Mouse (Mus musculus) small intestine, adult 2 months (tissue): ENCODE data around the gene Klhl10. TPM values are rescaled to one million over a fixed set of nuclear protein-coding genes. Genes with fewer than 3 reads are reported as not detected.

Experiments
- H3K27ac ChIP-seq: fragments of 200-500 bp; 2 replicates; pipeline ENCODE4 v1.5.1; 2012; ENCODE audit warnings: low read depth, low read length, control low read depth, inconsistent platforms; ENCODE audit not compliant: insufficient read depth
- H3K27me3 ChIP-seq: fragments of 200-500 bp; 2 replicates; pipeline ENCODE4 v1.6.1; 2012; ENCODE audit warnings: mild to moderate bottlenecking, moderate library complexity, low read length, inconsistent platforms; ENCODE audit not compliant: control insufficient read depth, insufficient read depth
- H3K36me3 ChIP-seq: fragments of 200-500 bp; 2 replicates; pipeline ENCODE4 v1.6.1; 2012; ENCODE audit warnings: mild to moderate bottlenecking, low read length, control low read depth, inconsistent platforms; ENCODE audit not compliant: control insufficient read depth, insufficient read depth
- H3K4me1 ChIP-seq: fragments of 200-500 bp; 2 replicates; pipeline ENCODE4 v1.6.1; 2012; ENCODE audit warnings: low read length, inconsistent platforms, mixed read lengths; ENCODE audit not compliant: control insufficient read depth, insufficient read depth, insufficient read length
- H3K4me3 ChIP-seq: fragments of 200-500 bp; 2 replicates; pipeline ENCODE4 v1.5.1; 2012; ENCODE audit warnings: low read depth, mild to moderate bottlenecking, control low read depth, inconsistent platforms, low read length, moderate library complexity
- CTCF ChIP-seq: fragments of 200-500 bp; IDR thresholded peaks from 2 replicates; pipeline ENCODE4 v1.5.1; 2012; ENCODE audit warnings: low read depth, mild to moderate bottlenecking, control low read depth, inconsistent platforms, low read length, moderate library complexity, mixed read lengths; ENCODE audit not compliant: insufficient replicate concordance, insufficient read length; ENCODE audit errors: extremely low read depth
- POLR2A ChIP-seq: fragments of 200-500 bp; IDR thresholded peaks from 2 replicates; pipeline ENCODE4 v1.6.1; 2012; ENCODE audit warnings: low read depth, mild to moderate bottlenecking, control low read depth, inconsistent platforms, low read length, moderate library complexity
- WGBS: fragments of 180-500 bp; shearing (Covaris S2); methylation state at CpG from one replicate; pipeline ENCODE4 v1.1.7; 2018; 5-methylcytosine and 5-hydroxymethylcytosine counted together
- polyA plus RNA-seq: library from polyadenylated mRNA; depleted of rRNA; stranded (reverse); fragments of >200 nt; gene quantifications from 2 replicates; pipeline ENCODE4 v1.2.3, GENCODE M21; 2012

The Klhl10 gene
- polyA plus RNA-seq, 1 experiment: not detected

DNA sequence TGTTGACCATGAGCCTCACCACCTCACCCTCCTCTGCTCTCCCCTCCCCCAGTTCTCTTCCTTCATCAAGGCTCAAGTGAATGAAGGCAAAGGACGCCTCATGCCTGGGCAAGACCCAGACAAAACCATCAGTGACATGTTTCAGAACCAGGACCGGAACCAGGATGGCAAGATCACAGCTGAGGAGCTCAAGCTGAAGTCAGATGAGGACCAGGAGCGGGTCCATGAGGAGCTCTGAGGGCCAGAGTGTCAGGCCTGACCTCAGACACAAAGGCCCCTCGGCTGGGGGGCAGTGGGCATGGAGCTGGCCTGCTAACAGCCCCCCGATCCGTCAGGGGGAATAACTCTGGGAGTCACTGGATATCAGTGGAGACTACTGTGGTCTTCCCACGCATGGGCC lies 17.9 kb upstream of the Klhl10 start:
- no peaks in the 10 kb centered on the region for H3K36me3 ChIP-seq
- WGBS: 89% methylated on average over 7 of the region's 7 CpGs

DNA sequence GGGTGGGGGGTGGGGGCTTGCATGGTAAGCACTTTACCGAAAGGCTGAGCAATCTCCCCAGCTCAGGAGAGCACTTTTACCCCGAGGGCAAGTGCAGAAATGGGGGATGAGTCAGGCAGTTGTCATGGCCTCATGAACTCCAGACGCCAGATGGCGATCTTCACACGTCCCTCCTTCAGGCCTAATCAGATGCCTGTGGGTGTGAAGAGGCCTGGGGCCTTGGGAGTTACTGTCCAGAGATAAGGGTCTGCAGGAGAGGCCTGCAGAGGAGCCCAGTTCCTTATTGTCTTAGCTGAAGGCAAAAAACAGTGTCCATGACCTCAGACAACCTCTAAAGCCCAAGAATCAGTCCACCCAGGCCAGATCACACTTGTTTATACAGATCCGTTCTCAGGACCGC lies 15.9 kb upstream of the Klhl10 start:
- Histone ChIP-seq H3K27me3 (no peaks in the 10 kb centered on the region), H3K36me3 (no peaks in the 10 kb centered on the region), H3K4me3 (no peak overlapping the region), H3K27ac (no peak overlapping the region), H3K4me1 (no peaks in the 10 kb centered on the region; the same call in 1 of the 2 replicates)
- TF ChIP-seq POLR2A (no peak), CTCF (peak; percentile 63; the same call in 1 of the 2 replicates)
- 33% methylated on average over 7 of the region's 7 CpGs for WGBS

More for the DNA sequence above, 17.9 kb upstream of the Klhl10 start:
- no peaks in the 10 kb centered on the region; the same call in 1 of the 2 replicates for H3K4me1 ChIP-seq
- TF ChIP-seq CTCF (no peak), POLR2A (no peak)
- no peaks in the 10 kb centered on the region for H3K27me3 ChIP-seq
- no peak overlapping the region for H3K27ac ChIP-seq
- no peak overlapping the region for H3K4me3 ChIP-seq

DNA sequence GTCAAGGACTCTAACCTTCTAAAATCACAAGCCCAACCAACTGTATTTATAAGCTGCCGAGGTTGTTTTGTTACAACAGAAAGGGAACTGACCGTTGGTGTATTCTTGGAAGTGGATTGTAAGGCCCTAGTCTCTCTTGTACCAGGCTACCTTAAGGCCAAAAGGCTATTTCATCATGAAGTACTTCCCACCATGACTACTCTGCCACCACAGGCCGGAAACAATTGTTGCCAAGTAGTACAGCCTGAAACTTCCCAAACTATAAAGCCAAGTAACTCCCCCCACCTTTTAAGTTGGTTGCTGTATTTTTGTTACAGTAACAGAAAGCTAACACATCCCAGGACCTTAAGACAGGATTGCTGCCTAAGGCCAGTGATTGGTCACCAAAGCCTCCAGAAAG lies 14.9 kb upstream of the Klhl10 start:
- no peak overlapping the region for H3K27ac ChIP-seq
- no peaks in the 10 kb centered on the region for H3K27me3 ChIP-seq
- no peak overlapping the region for H3K4me3 ChIP-seq
- no peaks in the 10 kb centered on the region for H3K36me3 ChIP-seq
- TF ChIP-seq CTCF (no peak), POLR2A (no peak)
- H3K4me1 ChIP-seq: no peaks in the 10 kb centered on the region; the same call in 1 of the 2 replicates
- 78% methylated on average over 3 of the region's 3 CpGs for WGBS

DNA sequence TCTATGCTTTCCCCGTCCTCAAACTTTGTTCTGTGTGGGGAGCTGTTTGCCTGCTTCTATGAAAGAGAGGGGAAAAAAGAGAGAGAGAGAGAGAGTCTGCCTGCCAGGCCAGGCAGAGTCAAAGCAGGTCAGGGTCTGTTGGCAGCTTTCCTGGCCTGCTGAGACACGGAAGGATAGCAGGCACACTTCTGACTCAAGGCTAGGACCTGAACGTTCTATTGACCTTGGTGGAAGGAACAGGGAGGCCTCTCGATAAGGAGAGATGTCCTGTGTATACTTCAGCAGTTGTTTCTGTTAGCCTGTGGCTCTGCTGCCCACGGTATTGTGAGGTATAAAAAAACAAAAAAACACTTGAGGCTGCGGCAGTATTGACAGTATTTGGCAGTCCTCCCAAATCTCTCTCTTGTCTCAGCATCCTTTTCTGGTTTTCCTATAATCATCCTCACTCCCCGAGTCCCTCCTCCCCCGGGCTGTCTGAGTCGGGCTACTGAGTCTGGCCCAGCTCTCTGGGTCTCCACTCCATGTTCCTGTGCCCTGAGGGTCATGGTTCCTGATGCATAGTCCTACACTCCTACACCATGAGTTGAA lies 13.0 kb upstream of the Klhl10 start:
- 56% methylated on average over 9 of the region's 9 CpGs for WGBS
- Histone ChIP-seq H3K27me3 (no peaks in the 10 kb centered on the region), H3K4me3 (no peak overlapping the region), H3K4me1 (no peaks in the 10 kb centered on the region; the same call in 1 of the 2 replicates), H3K27ac (no peak overlapping the region), H3K36me3 (no peaks in the 10 kb centered on the region)
- no peak for TF ChIP-seq CTCF
- TF ChIP-seq POLR2A: no peak

DNA sequence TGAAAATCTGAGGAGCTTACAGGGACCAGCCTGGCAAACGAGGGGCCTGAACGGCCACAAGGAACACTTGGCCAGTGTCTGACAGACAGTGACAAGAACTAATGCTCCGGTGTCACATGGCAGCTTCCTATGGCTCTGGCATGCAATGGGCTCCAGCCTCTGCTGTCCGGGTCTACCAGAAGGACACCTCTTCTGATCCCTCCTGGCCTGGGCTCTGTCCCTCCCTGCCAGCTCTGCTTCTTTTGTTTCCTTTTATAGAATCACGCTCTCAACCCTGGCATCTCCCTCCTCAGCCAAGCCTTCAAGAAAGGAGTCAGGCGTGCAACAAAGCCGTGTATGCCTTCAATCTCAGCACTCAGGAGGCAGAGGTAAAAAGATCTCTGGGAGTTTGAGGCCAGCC lies 11.7 kb upstream of the Klhl10 start:
- Histone ChIP-seq H3K36me3 (no peaks in the 10 kb centered on the region), H3K27ac (peak overlapping the region; percentile 12), H3K4me3 (no peak overlapping the region), H3K27me3 (no peaks in the 10 kb centered on the region), H3K4me1 (no peaks in the 10 kb centered on the region; the same call in 1 of the 2 replicates)
- TF ChIP-seq POLR2A (no peak), CTCF (no peak)
- 87% methylated on average over 7 of the region's 7 CpGs for WGBS

DNA sequence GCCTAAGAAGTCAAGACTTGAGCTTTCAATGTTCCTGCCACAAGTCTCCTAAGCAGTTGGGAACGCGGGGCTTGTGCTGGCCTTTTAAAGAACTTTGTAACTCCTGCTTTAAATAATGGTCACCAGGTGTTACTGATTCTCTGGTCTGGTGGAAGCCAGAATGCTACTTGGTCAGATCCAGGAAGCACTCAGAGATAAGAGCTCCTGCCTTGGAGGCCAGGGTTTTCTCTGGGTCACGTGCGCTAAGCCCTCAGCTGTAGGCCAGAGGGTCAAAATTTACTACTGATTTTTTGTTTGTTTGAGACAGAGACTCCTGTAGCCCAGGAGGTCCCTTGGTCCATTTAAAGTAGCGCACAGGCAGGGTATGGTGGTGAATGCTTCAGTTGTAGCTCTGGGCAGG lies 9.7 kb upstream of the Klhl10 start:
- H3K4me3 ChIP-seq: no peak overlapping the region
- no peaks in the 10 kb centered on the region for H3K36me3 ChIP-seq
- no peaks in the 10 kb centered on the region for H3K27me3 ChIP-seq
- H3K27ac ChIP-seq: no peak overlapping the region
- no peaks in the 10 kb centered on the region for H3K4me1 ChIP-seq
- 87% methylated on average over 5 of the region's 5 CpGs for WGBS
- TF ChIP-seq CTCF: no peak
- no peak for TF ChIP-seq POLR2A

DNA sequence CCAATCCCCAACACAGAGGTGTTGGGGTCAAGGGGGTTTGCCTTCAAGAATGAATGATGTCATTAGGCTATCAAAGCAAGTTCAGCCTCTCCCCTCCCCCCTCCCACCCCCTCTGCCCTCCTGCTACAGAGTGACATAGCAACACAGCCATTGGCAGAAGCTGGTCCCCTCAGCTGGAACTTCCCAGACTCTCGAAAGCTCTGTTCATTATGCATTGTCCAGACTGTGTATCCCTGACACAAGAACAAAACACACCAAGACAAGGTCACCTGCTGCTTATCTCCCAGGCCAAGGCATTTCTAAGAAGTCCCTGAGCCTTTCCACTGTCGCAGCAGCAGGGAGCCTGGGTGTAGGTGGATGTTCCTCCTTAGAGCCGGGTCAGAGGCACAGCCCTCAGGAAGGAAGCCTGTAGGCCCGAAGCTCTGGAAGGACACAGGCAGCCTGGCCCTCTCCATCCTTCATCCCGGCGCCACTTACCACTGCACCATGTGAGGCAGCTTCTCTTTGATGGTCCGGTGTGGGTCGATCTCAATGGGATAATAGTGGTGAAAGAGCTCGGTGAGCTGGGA lies 6.0 kb upstream of the Klhl10 start:
- WGBS: 81% methylated on average over 9 of the region's 9 CpGs
- no peaks in the 10 kb centered on the region for H3K27me3 ChIP-seq
- TF ChIP-seq CTCF: no peak

More for the DNA sequence above, 6.0 kb upstream of the Klhl10 start:
- Histone ChIP-seq H3K4me1 (peaks cover 4% of the 10 kb centered on the region; the same call in 1 of the 2 replicates), H3K4me3 (no peak overlapping the region), H3K27ac (no peak overlapping the region), H3K36me3 (no peaks in the 10 kb centered on the region)
